Mouse (Mus musculus) MN1 (cell line): ENCODE results near the gene Snx15.
"Not testable (repeated sequence)": the region's sequence is repeated elsewhere in the genome, so short reads cannot be mapped to it uniquely, and the experiment has no call there.

ENCODE experiments used
- DNase-seq: peaks from one replicate; pipeline ENCODE4 v3.0.0-alpha.2; 2016; ENCODE audit warnings: low spot score

The Snx15 gene

GRCm38 (mm10) chr19:6127760-6128341, at the start of gene Snx15:
TSS of gene Snx15 (minus strand) at chr19:6128304.
- DNase-seq, result peak; percentile 94

GRCm38 (mm10) chr19:6174771-6175170, 46.7 kb upstream of the Snx15 start:
- DNase-seq, result no peak

GRCm38 (mm10) chr19:6171215-6171614, 43.1 kb upstream of the Snx15 start:
- DNase-seq, result no peak

- DNase-seq, result no peak
These were observed 38.6 kb upstream of the Snx15 start for GRCm38 (mm10) chr19:6166750-6167149.

- DNase-seq, result no peak
These were observed 35.9 kb upstream of the Snx15 start for GRCm38 (mm10) chr19:6163872-6164547.

- peak; percentile 49 for DNase-seq
These were observed 29.1 kb upstream of the Snx15 start for GRCm38 (mm10) chr19:6157220-6157619.

- DNase-seq, result peak; percentile 31
These were observed 28.3 kb upstream of the Snx15 start for GRCm38 (mm10) chr19:6156372-6156771.

GRCm38 (mm10) chr19:6155174-6155573, 27.1 kb upstream of the Snx15 start:
- DNase-seq, result no peak

GRCm38 (mm10) chr19:6144842-6145241, 16.7 kb upstream of the Snx15 start:
- no peak for DNase-seq

GRCm38 (mm10) chr19:6141394-6141749, 13.3 kb upstream of the Snx15 start, which contains the start of gene Arl2:
TSS of gene Arl2 (minus strand) at chr19:6141548.
- peak; percentile 96 for DNase-seq

GRCm38 (mm10) chr19:6140678-6141393, 12.7 kb upstream of the Snx15 start, which contains the start of gene Batf2:
TSS of gene Batf2 (plus strand) at chr19:6140983.
- peak; percentile 97 for DNase-seq

- DNase-seq, result no peak
These were observed 12.2 kb upstream of the Snx15 start for GRCm38 (mm10) chr19:6140374-6140677.

GRCm38 (mm10) chr19:6139701-6140100, 11.6 kb upstream of the Snx15 start:
- no peak for DNase-seq

- no peak for DNase-seq
These were observed 8.3 kb upstream of the Snx15 start for GRCm38 (mm10) chr19:6136397-6136796.

GRCm38 (mm10) chr19:6133197-6133596, 5.1 kb upstream of the Snx15 start:
- DNase-seq, result not testable (repeated sequence)

GRCm38 (mm10) chr19:6132171-6132827, 4.2 kb upstream of the Snx15 start:
- peak; percentile 48 for DNase-seq

- not testable (repeated sequence) for DNase-seq
These were observed 2.5 kb upstream of the Snx15 start for GRCm38 (mm10) chr19:6130414-6131128.

- no peak for DNase-seq
These were observed 1.1 kb downstream of the Snx15 start for GRCm38 (mm10) chr19:6126789-6127580.

GRCm38 (mm10) chr19:6126289-6126688, 1.8 kb downstream of the Snx15 start:
- peak; percentile 77 for DNase-seq

- no peak for DNase-seq
These were observed 3.2 kb downstream of the Snx15 start for GRCm38 (mm10) chr19:6124898-6125297.

GRCm38 (mm10) chr19:6123330-6123729, 4.8 kb downstream of the Snx15 start:
- peak; percentile 91 for DNase-seq
